Mouse (Mus musculus) kidney, adult 2 months (tissue): ENCODE results near the gene Nlrc5.

ENCODE experiments used
- CTCF ChIP-seq: fragments of 200-500 bp; conservative IDR thresholded peaks from 2 replicates; pipeline ENCODE4 v1.5.1; 2011; ENCODE audit warnings: low read depth, mild to moderate bottlenecking, control low read depth, low read length, moderate library complexity, mixed read lengths; ENCODE audit not compliant: insufficient read depth, insufficient read length
- POLR2A ChIP-seq: fragments of 200-500 bp; IDR thresholded peaks from one replicate; pipeline ENCODE4 v1.6.1; 2011; ENCODE audit warnings: low read depth, low read length, control low read depth

- TF ChIP-seq CTCF, result no peak
- no peak for TF ChIP-seq POLR2A
Observed at GRCm38 (mm10) chr8:94408443-94409080, 25.6 kb upstream of the Nlrc5 start.
